In the genomic region with DNA sequence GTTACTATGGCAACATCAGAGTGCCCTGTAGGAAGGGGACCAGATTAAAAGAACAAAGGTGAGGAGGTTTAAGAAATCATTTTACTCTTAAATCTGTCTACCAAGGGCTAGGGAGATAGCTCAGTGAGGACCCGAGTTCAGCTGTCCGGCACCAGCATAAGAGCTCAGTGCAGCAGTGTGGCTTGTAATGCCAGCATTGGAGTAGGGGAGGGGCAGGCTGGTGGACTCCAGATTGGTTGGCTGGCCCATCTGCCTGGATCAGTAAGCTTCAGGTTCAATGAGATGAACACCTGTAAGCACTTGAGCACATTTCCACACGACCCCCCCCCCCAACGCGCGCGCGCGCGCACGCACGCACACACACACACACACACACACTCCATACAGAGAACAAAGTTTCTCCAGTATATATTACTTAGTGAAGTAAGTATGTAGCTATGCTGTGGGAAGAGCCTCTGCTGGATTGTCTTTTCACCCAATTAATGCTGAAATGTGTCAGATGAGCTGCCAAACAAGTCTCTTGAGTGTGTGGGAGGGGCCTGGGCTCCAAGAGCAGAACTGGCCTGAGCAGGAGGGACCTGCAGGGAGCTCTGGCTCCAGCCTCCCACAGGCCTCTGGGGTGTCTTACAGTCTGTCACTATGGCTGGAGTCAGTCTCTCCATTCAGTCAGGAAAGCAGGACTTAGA, we compare ENCODE assay signal across 8 mouse cellular contexts.
DNase-seq lines count a peak whose midpoint lies in the region; ATAC-seq and TF ChIP-seq lines count a peak whose summit lies in the region.

No protein-coding gene starts in this region.

- no peaks in the 10 kb centered on the region for H3K27me3 ChIP-seq in heart, embryonic 15.5 days
- no peaks in the 10 kb centered on the region for H3K27me3 ChIP-seq in midbrain, embryonic 15.5 days (replicated peaks)

- peak; percentile 76 for ATAC-seq in heart, embryonic 15.5 days (replicated peaks; ENCODE audit: insufficient number of reproducible peaks, insufficient read depth, low FRiP score, low read depth)
- ATAC-seq in midbrain, embryonic 15.5 days (replicated peaks) = peak; percentile 69

- peaks cover 60% of the 10 kb centered on the region for H3K4me1 ChIP-seq in heart, embryonic 15.5 days (replicated peaks)
- peaks cover 24% of the 10 kb centered on the region for H3K4me1 ChIP-seq in midbrain, embryonic 15.5 days

- no peak overlapping the region for H3K4me2 ChIP-seq in heart, embryonic 15.5 days
- no peak overlapping the region for H3K4me2 ChIP-seq in midbrain, embryonic 15.5 days

- H3K36me3 ChIP-seq in heart, embryonic 15.5 days = peaks cover 10% of the 10 kb centered on the region; the same call in 1 of the 2 replicates
- H3K36me3 ChIP-seq in midbrain, embryonic 15.5 days (replicated peaks) = no peaks in the 10 kb centered on the region; the same call in 1 of the 2 replicates

- H3K4me3 ChIP-seq in layer of hippocampus, adult 2 months = no peak overlapping the region
- no peak overlapping the region for H3K4me3 ChIP-seq in heart, embryonic 15.5 days
- H3K4me3 ChIP-seq in midbrain, embryonic 15.5 days = no peak overlapping the region

- no peak for TF ChIP-seq CTCF in layer of hippocampus, adult 2 months (conservative IDR thresholded peaks at IDR 0.05)

- H3K9me3 ChIP-seq in heart, embryonic 15.5 days (replicated peaks) = no peaks in the 10 kb centered on the region
- no peaks in the 10 kb centered on the region for H3K9me3 ChIP-seq in midbrain, embryonic 15.5 days

- 0 out of 2 replicates have a peak overlapping the region, but pooled peaks have one; percentile 3 for H3K9ac ChIP-seq in heart, embryonic 15.5 days
- H3K9ac ChIP-seq in midbrain, embryonic 15.5 days = no peak overlapping the region

- 78% methylated on average over 12 of the region's 12 CpGs for WGBS in heart, embryonic 15.5 days
- 81% methylated on average over 12 of the region's 12 CpGs for WGBS in midbrain, embryonic 15.5 days

- peak overlapping the region; percentile 75 for H3K27ac ChIP-seq in layer of hippocampus, adult 2 months
- H3K27ac ChIP-seq in heart, embryonic 15.5 days = peak overlapping the region; percentile 73
- H3K27ac ChIP-seq in midbrain, embryonic 15.5 days = peak overlapping the region; percentile 56; the same call in 1 of the 2 replicates

- DNase-seq in layer of hippocampus, adult 2 months (ENCODE audit: low spot score in 2 of 2) = no peak
- DNase-seq in layer of hippocampus, adult 11-12 months (ENCODE audit: low spot score) = no peak
- peak; percentile 47 for DNase-seq in cerebellum, adult 9-11 months
- DNase-seq in left cerebral cortex, adult 18-20 months (ENCODE audit: low spot score in 2 of 2) = no peak
- DNase-seq in thymus, postnatal 14 days = no peak
- DNase-seq in adrenal gland, postnatal 25 days = no peak
